Mouse (Mus musculus) hindbrain, postnatal 0 days (tissue): ENCODE measurements around the gene Macrod2. TPM values are rescaled to one million over a fixed set of nuclear protein-coding genes. Genes with fewer than 3 reads are reported as not detected.

Experiments
- ATAC-seq: fragments of 200-750 bp; cut with Nextera tagmentation; 2 replicates; pipeline ENCODE4 v1.8.0; 2017; ENCODE audit warnings: mild to moderate bottlenecking, moderate TSS enrichment, moderate library complexity
- DNase-seq: peaks from one replicate; pipeline ENCODE4 v3.0.0-alpha.2; 2015; ENCODE audit warnings: low spot score
- H3K27ac ChIP-seq: fragments of 300-500 bp; sonication (generic); 2 replicates; pipeline ENCODE4 v1.5.1; 2014; ENCODE audit warnings: mild to moderate bottlenecking
- H3K27me3 ChIP-seq: fragments of 300-500 bp; sonication (generic); 2 replicates; pipeline ENCODE4 v1.6.1; 2014; ENCODE audit warnings: low read length, mixed read lengths; ENCODE audit not compliant: insufficient read depth
- H3K36me3 ChIP-seq: fragments of 300-500 bp; sonication (generic); 2 replicates; pipeline ENCODE4 v1.6.1; 2014; ENCODE audit warnings: low read length, mixed read lengths; ENCODE audit not compliant: insufficient read depth
- H3K4me1 ChIP-seq: fragments of 300-500 bp; sonication (generic); 2 replicates; pipeline ENCODE4 v1.6.1; 2014; ENCODE audit warnings: antibody characterized with exemption, low read length, mixed read lengths; ENCODE audit not compliant: insufficient read depth
- H3K4me2 ChIP-seq: fragments of 300-500 bp; sonication (generic); 2 replicates; pipeline ENCODE4 v1.6.1; 2014; ENCODE audit warnings: low read depth, mild to moderate bottlenecking, low read length, moderate library complexity, mixed read lengths
- H3K4me3 ChIP-seq: fragments of 300-500 bp; sonication (generic); 2 replicates; pipeline ENCODE4 v1.5.1; 2014; ENCODE audit warnings: low read length
- H3K9ac ChIP-seq: fragments of 300-500 bp; sonication (generic); replicated peaks from 2 replicates; pipeline ENCODE4 v1.6.1; 2014; ENCODE audit warnings: mild to moderate bottlenecking, low read length, moderate library complexity, mixed read lengths
- H3K9me3 ChIP-seq: fragments of 300-500 bp; sonication (generic); 2 replicates; pipeline ENCODE4 v1.6.1; 2016; ENCODE audit warnings: low read length, mixed read lengths
- CTCF ChIP-seq: IDR thresholded peaks from 2 replicates; pipeline ENCODE4 v1.5.1; 2016; ENCODE audit warnings: antibody characterized with exemption, control low read depth, low read depth
- WGBS: fragments of 180-500 bp; shearing (Covaris S2); extraction: QIAGEN DNeasy Blood & Tissue Kit; methylation state at CpG from one replicate; pipeline ENCODE4 v1.1.7; 2014; 5-methylcytosine and 5-hydroxymethylcytosine counted together
- polyA plus RNA-seq: library from polyadenylated mRNA; unstranded; fragments of >200 nt; fragmentation: Nextera tagmentation; extraction: Ambion mirVana; gene quantifications from 2 replicates; pipeline ENCODE4 v1.2.1, GENCODE M21; 2015
- total RNA-seq: library from RNA; depleted of rRNA; stranded (reverse); fragments of >200 nt; gene quantifications from 2 replicates; pipeline ENCODE4 v1.2.3, GENCODE M21; 2014; rRNA removed

The Macrod2 gene
- total and polyA plus RNA-seq, 2 experiments from 2014 or later, result 18.3 to 60.0 TPM

DNA sequence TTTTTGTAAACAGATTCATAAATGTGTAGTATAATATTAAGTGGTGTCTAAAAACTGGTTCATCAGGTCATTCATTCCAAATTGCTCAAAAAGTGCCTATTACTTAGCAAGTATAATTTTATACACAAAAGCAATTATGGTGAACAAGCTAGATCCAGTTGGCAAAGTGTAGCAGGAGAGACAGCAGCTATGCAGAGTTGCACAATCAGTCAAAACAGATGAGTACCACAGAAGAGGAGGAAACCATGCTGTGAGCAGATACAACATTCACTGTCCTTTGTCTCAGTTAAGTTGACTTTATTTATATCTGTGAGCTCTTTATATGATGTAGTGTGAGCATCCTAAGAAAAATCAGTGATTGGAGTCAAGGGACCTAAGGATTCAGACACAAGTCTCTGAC lies 2012.2 kb downstream of the Macrod2 start:
- TF ChIP-seq CTCF, result no peak
- no peaks in the 10 kb centered on the region for H3K27me3 ChIP-seq
- H3K27ac ChIP-seq, result no peak overlapping the region
- H3K4me1 ChIP-seq, result no peaks in the 10 kb centered on the region
- no peak overlapping the region for H3K4me2 ChIP-seq
- no peak overlapping the region for H3K9ac ChIP-seq
- DNase-seq, result no peak
- no peaks in the 10 kb centered on the region for H3K36me3 ChIP-seq
- no peak for ATAC-seq
- no peaks in the 10 kb centered on the region for H3K9me3 ChIP-seq
- no peak overlapping the region for H3K4me3 ChIP-seq

- TF ChIP-seq CTCF, result no peak
- Histone ChIP-seq H3K27ac (no peak overlapping the region), H3K4me1 (no peaks in the 10 kb centered on the region), H3K4me2 (no peak overlapping the region), H3K27me3 (no peaks in the 10 kb centered on the region), H3K9me3 (no peaks in the 10 kb centered on the region), H3K36me3 (no peaks in the 10 kb centered on the region), H3K4me3 (no peak overlapping the region), H3K9ac (no peak overlapping the region)
- no peak for ATAC-seq
- no peak for DNase-seq
Measured at GRCm38 (mm10) chr2:142410124-142410523, 2015.0 kb downstream of the Macrod2 start.

GRCm38 (mm10) chr2:142433126-142433525 lies 2038.0 kb downstream of the Macrod2 start:
- Histone ChIP-seq H3K9ac (no peak overlapping the region), H3K4me3 (no peak overlapping the region), H3K27ac (no peak overlapping the region), H3K27me3 (no peaks in the 10 kb centered on the region), H3K4me2 (no peak overlapping the region), H3K9me3 (no peaks in the 10 kb centered on the region), H3K36me3 (no peaks in the 10 kb centered on the region), H3K4me1 (no peaks in the 10 kb centered on the region)
- 50% methylated on average over 7 of the region's 7 CpGs for WGBS
- DNase-seq (no peak), ATAC-seq (no peak)
- TF ChIP-seq CTCF, result no peak

GRCm38 (mm10) chr2:142434731-142435130 lies 2039.6 kb downstream of the Macrod2 start:
- no peaks in the 10 kb centered on the region for H3K4me1 ChIP-seq
- H3K4me3 ChIP-seq, result no peak overlapping the region
- ATAC-seq (no peak), DNase-seq (no peak)
- H3K4me2 ChIP-seq, result no peak overlapping the region
- no peaks in the 10 kb centered on the region for H3K36me3 ChIP-seq
- no peaks in the 10 kb centered on the region for H3K27me3 ChIP-seq
- no peaks in the 10 kb centered on the region for H3K9me3 ChIP-seq
- TF ChIP-seq CTCF, result no peak
- no peak overlapping the region for H3K9ac ChIP-seq
- 86% methylated on average over 4 of the region's 4 CpGs for WGBS
- H3K27ac ChIP-seq, result no peak overlapping the region

GRCm38 (mm10) chr2:142437606-142438461 lies 2042.7 kb downstream of the Macrod2 start:
- H3K9me3 ChIP-seq, result no peaks in the 10 kb centered on the region
- H3K36me3 ChIP-seq, result no peaks in the 10 kb centered on the region
- H3K27ac ChIP-seq, result no peak overlapping the region
- H3K4me3 ChIP-seq, result no peak overlapping the region
- TF ChIP-seq CTCF, result no peak
- no peaks in the 10 kb centered on the region for H3K27me3 ChIP-seq
- no peaks in the 10 kb centered on the region for H3K4me1 ChIP-seq
- peak; percentile 97 for ATAC-seq
- peak; percentile 85 for DNase-seq
- H3K4me2 ChIP-seq, result no peak overlapping the region
- 29% methylated on average over 6 of the region's 6 CpGs for WGBS
- no peak overlapping the region for H3K9ac ChIP-seq

Other genes starting within 250 kb of the Macrod2 start
- gene Gm17374, start 243.3 kb upstream of the Macrod2 start, total RNA-seq, result not detected in 2 replicates
- gene Gm17374, start 243.3 kb upstream of the Macrod2 start, polyA plus RNA-seq, result not detected in 2 replicates
- 4.7 and 10.8 TPM in 2 replicates for gene Esf1, start 224.7 kb upstream of the Macrod2 start, total RNA-seq
- gene Esf1, start 224.7 kb upstream of the Macrod2 start, polyA plus RNA-seq, result 16.1 and 18.2 TPM in 2 replicates
- 30.7 and 39.2 TPM in 2 replicates for gene Ndufaf5, start 224.7 kb upstream of the Macrod2 start, total RNA-seq
- 65.3 and 66.2 TPM in 2 replicates for gene Ndufaf5, start 224.7 kb upstream of the Macrod2 start, polyA plus RNA-seq
- gene Sel1l2, start 5.6 kb upstream of the Macrod2 start, total RNA-seq, result not detected in 2 replicates
- gene Sel1l2, start 5.6 kb upstream of the Macrod2 start, polyA plus RNA-seq, result not detected in 2 replicates